Mouse (Mus musculus): Measurements from ENCODE around the gene Tnfsf13.
"Not testable (repeated sequence)": the region's sequence is repeated elsewhere in the genome, so short reads cannot be mapped to it uniquely, and the experiment has no call there.

Tnfsf13 gene

DNA sequence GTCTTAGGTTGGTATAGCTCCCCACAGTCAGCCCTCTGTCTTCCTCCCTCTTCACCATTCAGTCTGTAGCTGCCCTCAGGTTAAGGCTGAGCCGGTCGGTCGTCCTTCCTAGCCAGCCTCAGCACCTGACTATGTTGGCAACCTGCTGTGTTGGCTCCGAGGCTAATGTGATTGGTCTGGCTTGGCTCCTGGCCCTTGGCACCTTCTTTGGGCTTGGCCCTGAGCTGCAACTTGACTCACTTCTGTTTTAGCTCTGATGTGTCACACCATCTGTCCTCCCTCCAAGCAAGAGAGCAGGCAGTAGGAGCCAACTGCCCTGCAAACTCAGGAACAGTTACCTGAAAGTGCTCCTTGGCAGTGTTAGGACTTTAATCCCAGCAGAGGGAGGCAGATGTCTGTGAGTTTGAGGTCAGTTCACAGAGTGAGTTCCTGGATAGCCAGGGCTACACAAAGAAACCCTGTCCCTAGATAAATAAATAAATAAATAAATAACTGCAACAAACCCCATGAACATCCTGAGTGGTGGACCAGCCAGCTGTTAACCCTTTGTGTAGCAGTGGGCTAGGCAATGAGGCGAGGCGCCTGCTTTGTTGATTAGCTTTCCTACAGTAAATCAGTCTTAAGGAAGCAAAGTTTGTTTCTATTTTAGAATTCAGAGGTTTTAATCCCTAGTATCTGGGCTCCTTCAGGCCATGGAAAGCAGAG lies 21.3 kb upstream of the Tnfsf13 start:
- peak; percentile 81 for DNase-seq (ENCODE audit: extremely low read depth, insufficient read length, low spot score)

DNA sequence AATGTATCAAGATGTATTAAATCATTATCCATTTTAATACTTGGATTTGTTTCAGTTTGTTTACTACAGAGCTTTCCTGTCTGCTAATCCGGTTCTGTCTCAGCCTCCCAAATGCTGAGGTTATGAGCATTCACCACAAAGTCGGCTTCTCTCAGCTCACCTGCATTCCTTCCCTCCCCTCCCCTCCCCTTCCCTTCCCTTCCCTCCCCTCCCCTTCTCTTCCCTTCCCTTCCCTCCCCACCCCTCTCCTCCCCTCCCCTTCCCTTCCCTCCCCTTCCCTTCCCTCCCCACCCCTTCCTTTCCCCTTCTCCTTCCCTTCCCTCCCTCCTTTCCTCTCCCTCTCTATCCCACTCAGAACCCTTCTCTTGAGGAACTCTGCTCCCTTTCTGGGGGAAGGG lies 19.0 kb upstream of the Tnfsf13 start:
- DNase-seq (ENCODE audit: extremely low read depth, insufficient read length, low spot score) = no peak

DNA sequence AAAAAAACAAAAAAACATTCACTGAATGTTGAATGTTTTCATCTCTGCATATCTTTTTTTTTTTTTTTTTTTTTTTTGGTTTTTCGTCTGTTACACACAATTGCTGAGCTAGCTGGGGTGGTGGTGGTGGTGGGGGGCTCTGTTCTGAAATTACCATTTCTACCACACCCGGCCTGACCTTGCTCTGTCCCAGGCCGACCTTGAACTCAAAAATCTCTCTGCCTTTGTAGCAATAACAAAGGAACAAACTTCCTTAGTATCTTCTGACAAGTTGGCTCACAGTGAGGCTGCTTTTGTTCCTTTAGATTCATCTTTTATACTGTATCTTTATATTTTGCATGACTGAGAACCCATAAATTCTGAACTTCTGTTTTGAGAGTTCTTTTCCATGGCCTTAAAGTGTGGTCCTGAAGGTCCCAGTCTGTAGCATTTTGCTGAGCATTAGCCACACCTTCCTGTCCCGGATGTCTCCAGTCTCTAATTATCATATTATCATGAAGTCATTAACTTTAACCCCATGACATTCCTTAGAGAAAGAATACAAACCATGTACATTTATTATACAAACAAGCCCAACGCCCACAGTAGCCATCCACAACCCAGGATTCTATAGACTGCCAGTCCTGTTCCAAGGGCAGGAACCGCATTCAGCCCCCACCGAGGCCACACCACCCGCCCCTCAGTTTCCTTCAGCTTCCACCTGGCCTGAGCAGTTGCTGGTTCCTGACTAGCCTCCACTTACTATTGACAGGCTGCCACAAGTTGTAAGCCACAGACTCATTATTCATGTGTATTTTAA lies 18.4 kb upstream of the Tnfsf13 start:
- no peak for DNase-seq (ENCODE audit: extremely low read depth, insufficient read length, low spot score)

DNA sequence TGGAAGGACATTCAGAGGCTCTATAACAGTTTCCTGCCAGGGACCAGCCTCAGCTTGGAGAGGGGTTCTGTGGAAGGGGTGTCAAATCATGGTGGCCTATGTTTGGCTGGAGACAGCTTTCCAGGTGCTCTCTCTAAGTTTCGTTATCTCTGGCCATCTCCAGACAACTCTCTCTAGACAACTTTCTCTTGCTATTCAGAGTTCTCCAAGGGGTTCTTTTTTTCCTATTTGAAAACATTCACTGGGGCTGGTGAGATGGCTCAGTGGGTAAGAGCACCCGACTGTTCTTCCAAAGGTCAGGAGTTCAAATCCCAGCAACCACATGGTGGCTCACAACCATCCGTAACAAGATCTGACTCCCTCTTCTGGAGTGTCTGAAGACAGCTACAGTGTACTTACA lies 17.8 kb upstream of the Tnfsf13 start:
- not testable (repeated sequence) for DNase-seq (ENCODE audit: extremely low read depth, insufficient read length, low spot score)

DNA sequence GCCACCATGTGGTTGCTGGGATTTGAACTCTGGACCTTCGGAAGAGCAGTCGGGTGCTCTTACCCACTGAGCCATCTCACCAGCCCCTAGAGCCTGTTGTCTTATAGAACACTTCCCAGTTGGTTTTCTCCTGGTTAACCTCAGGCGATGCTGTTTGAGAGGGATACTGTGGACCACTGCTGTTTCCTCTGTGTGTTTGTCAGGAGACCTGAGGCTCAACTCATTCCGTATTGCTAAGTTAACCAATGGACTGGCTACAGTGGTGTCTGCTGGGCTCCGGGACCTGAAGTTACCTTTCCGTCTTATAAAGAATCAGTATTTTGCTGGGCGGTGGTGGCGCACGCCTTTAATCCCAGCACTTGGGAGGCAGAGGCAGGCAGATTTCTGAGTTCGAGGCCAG lies 17.3 kb upstream of the Tnfsf13 start:
- DNase-seq (ENCODE audit: extremely low read depth, insufficient read length, low spot score) = not testable (repeated sequence)

DNA sequence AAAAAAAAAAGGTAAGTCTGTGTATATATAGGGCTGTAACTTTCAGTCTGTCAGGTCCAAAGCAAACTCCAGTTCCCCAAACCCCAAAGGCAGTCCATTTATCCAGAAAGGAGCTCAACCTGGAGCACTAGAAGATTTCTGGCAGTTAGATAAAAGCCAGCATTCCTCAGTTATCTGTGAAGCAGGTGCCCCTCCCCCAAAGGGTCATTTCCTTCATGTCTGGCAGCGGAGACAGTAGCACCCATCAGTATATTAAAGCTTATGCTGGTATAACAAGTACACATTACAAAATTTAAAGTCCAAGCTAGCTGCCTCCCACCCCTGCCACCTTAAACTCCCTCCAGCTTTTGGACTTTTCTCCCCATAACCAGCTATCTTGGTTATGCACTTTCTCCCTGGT lies 14.0 kb upstream of the Tnfsf13 start:
- DNase-seq (ENCODE audit: extremely low read depth, insufficient read length, low spot score) = no peak

DNA sequence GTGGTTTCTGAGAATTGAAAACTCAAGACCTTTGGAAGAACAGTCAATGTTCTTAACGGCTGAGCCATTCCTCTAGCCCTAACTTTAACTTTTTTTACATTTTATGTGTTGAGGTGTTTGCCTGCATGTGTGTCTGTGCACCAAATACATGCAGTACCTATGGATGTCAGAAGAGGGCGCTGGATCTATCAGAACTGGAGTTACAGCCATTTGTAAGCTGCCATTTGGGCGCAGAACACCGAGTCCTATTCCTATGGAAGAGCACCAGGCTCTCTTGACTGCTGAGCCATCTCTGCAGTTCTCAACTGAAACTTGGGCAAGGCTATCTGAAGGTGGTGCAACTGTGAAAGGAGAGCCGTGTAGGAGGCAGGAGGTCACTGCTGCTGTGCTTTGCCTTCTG lies 13.0 kb upstream of the Tnfsf13 start:
- DNase-seq (ENCODE audit: extremely low read depth, insufficient read length, low spot score) = no peak

DNA sequence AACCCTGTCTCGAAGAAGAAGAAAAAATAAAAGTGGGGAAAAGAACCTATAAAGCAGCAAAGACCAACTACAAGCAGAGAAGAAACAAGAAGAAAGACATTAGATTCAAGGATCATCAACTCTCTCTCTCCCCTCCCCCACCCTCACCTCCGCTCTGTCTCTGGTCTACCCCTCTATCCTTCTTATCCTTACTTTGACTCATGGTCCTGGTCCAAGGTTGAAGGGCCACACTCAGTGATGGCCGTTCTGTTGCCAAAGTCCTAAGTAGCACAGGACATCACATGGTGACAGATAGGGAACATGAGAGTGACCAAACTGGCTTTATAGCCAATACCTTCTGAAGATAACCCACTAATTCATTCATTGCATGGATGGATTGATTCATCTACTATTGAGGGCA lies 11.8 kb upstream of the Tnfsf13 start:
- DNase-seq (ENCODE audit: extremely low read depth, insufficient read length, low spot score) = no peak

DNA sequence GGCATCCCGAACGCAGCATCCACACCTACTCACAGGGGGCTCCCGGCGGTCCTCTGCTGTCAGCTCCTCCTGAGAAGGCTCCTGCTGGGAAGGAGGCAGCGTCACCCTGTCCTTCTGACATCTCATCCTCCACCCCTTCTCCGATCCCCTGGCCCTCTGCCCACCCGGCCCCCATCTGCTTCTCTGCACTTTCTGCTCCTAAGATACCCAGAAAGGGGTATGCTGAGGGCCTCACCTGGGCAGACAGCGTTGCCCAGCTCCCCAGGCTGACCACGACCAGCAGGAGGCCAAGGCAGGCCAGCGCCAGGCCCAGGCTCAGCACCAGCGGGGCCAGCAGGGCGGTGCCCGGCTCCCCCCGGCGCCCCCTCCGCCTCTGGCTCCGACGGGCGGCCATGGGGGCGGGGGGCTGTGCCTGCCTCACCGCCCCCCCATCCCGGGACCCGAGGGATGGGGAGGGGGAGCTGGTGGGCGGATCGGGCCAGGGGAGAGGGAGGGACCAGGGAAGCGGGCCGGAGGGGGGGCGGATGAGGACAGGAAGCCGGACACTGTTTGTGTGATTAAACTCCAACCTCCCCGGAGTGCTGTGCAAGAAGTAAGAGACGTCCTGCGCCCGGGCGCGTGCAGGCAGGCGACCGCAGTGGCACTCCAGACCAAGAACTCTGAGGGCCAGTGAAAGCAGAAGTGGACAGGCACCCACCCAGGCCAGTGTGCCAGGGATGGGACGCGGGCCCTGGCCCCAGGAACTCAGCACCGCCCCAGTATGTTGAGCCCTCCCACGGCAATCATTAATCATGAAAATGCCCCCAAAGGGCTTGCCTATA lies 10.0 kb upstream of the Tnfsf13 start, which contains the start of the genes Tnfsf12 and Tnfsfm13:
Tnfsf12 (minus strand) TSS at position 489 of the 821 bp plus-strand sequence.
Tnfsfm13 (minus strand) TSS at position 738 of the 821 bp plus-strand sequence.
- no peak for DNase-seq (ENCODE audit: extremely low read depth, insufficient read length, low spot score)

DNA sequence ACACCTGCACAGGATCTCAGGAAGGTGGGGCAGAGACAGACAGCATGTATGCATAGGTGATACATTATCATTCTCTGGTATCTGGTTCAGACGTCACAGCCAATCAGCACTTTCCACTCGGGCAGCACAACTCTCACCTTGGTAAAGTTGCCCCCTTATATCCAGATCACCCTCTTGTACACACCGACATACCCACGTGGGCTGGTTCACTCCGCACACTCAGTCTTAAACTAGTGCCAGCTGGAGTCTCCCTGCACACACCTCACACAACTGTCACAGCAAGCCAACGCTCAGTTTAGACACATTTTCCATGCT lies 9.4 kb upstream of the Tnfsf13 start:
- DNase-seq (ENCODE audit: extremely low read depth, insufficient read length, low spot score) = no peak

DNA sequence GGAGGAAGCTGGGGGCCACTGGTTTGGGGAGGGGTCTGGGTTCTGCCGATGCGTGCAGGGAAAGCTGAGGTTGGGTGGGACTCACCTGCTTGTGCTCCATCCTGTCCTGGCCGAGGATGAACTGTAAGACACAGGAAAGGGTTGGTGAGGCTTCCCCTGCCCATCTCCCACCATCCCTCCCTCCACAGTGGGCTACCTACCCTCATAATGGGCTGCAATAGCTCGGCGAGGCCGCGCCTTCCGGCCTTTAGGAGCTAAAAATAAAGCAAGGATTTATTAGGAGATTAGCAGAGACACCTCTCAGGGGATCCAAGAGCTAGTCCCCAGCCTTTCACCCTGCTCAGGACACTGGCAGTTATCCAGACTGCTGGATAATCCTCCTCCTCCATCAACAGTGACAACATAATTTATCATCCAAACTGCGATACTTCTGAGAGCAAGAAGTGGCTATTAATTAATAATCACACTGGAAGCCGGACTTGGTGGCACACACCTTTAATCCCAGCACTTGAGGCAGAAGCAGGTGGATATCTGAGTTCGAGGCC lies 7.9 kb upstream of the Tnfsf13 start:
- no peak for DNase-seq (ENCODE audit: extremely low read depth, insufficient read length, low spot score)

DNA sequence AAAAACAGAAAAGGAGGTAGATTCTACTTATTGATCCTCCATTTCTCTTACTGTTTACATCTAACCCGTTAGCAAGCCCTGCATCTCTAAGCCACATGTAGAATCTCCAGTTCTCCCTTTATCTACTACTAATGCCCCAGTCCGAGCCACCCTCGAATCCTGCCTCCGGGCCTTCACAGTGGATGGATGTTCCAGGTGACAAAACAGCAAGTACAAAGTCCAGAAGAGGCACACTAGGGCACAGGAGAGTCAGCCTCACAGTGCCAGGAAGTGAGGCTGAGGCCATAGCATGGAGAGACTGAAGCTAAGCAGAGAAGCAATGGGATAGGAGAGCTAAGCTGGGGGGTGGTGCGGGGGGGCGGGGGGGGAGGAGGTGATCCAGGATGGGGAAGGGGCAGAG lies 7.3 kb upstream of the Tnfsf13 start:
- DNase-seq (ENCODE audit: extremely low read depth, insufficient read length, low spot score) = no peak

DNA sequence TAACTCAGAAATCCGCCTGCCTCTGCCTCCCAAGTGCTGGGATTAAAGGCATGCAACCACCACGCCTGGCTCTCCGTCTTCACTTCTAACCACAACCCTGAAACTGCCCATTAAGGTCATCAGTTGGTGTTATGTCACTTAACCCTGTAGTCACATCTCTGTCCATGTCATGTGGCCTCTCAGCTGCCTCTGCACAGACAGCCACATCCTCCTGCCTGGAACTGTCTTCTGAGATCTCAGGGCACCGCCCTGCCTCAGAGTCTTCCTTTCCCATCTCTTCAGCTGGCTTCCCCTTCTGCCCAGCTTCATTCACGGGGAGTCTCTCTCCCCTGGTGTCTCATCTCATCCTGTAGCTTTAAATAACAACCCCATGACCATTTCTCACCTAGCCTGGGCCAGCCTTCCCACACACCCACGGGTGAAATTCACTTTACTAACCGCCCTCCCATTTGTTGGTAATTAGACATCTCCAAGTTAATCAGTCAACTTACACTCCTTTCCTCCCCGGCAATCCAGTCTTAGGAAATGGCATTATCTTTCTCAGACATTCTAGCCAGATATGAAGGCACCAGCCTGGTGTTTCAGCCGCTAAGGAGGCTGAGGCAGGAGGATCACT lies 6.7 kb upstream of the Tnfsf13 start:
- DNase-seq (ENCODE audit: extremely low read depth, insufficient read length, low spot score) = no peak

DNA sequence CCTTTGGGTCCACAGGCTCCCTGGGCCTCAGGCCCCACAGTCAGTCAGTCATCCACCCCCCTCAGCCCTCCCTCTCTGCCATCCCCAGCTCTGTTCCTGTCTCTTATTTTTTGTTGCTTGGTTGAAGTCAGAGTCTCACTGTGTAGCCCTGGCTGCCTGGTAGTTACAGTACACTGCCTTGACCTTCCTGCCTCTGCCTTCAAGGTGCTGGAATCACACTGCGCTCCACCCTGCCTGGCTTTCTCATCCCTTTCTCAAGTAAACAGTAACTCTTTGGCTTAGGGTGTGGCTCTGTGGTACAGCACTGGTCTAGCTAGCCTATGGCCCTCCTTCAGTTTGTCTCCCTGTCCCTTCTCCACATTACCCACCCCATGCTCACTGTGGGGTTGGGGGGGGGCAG lies 4.3 kb upstream of the Tnfsf13 start:
- DNase-seq (ENCODE audit: extremely low read depth, insufficient read length, low spot score) = no peak

DNA sequence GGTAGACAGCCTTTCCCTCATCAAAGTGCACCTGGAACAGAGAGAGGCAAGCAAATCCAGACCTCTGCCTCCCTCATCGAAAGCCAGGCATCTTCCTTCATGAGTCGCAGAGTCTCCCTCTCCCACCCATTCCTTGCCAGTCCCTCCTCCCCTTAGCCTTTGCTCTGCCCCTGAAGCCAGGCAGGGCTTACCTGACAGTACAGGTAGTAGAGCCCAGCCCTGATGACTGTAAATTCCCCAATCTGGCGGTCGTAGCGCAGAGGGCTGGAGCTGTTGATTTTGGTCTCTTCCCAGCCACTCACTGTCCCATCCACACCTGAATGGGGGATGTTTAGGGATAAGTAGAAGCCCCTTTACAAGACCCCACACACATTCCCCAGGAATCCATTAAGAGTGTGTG lies 1.5 kb upstream of the Tnfsf13 start:
- DNase-seq (ENCODE audit: extremely low read depth, insufficient read length, low spot score) = no peak

DNA sequence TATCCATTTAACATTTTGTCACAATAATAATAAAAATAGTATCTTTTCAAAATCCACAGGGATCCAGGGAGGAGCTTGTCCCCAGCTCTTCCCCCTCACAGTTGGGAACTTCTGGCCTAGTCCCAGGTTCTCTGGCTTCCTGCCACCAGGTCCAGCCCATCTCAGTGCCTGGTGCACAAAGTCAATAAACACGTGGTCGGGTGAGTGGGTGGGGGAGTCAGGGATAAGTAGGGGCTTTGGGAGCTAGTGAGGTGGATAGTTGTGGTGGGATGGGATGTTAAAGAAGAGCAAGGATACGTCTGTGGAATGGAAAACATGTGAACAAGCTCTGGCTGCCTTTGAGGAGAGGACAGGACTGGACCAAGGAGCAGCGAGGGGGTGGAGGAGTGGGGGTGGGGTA lies 793 bp upstream of the Tnfsf13 start:
- DNase-seq (ENCODE audit: extremely low read depth, insufficient read length, low spot score) = peak; percentile 53

DNA sequence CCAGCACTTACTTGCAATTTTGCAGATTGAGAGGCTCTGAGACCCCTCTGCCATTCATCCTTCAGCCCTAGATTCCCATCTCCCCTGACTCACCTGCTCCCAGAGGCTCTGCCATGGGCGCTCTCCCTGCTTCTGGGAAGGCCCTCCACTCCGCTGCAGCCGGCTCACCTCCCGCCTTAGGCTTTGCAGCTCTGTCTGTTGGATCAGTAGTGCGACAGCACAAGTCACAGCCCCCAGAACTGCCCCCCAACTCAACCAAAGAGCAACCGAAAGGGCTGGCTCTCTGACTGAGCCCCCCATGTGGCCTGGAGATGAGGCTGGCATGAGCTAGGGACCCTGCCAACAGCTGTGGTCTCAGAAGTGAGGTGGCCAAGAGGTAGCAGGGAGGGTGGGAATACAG lies 648 bp downstream of the Tnfsf13 start:
- no peak for DNase-seq (ENCODE audit: extremely low read depth, insufficient read length, low spot score)

DNA sequence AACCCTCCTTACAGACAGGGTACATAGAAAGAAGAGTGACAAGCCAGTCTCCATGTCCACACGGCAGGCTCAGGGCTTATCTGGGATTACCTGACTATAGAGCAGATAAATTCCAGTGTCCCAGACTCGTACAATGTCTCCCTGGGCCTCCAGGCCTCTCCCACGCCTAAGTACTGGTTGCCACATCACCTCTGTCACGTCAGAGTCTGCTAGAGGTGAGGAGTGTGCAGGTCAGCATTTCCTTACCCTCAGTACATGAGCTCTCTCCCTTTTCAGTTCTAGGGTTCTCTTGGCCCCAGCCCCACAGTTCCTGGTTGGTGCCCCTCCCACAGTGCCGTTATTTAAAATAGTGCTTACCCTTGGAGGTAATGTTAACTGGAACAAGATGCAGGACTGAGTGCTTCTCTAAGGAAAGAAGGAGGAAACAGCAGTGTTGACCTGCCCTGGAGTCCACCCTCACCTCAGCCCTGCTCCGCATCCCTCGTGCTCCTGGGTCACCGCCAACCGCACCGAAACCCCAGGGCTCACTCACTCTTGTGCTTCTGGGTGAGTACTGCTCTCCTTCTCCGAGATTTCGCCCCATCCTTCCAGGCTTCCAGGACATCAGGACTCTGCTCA lies 1.3 kb downstream of the Tnfsf13 start:
- DNase-seq (ENCODE audit: extremely low read depth, insufficient read length, low spot score) = no peak

DNA sequence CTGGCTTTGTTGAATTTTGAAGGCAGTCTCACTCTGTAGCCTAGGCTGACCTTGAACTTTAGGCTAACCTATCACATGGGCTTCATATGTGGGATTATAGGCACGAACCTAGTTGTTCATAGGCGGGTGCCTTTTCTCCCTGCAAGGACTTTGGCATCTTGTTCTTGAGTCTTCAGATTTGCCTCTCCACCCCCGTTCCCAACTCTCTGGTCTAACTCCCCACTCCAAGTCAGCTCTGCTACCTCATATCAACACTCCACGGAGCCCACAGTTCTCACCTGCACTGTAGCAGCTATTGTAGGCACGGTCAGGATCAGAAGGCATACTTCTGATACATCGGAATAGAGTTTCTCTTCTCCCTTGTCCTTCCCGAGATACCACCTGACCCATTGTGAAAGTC lies 2.0 kb downstream of the Tnfsf13 start:
- DNase-seq (ENCODE audit: extremely low read depth, insufficient read length, low spot score) = no peak

DNA sequence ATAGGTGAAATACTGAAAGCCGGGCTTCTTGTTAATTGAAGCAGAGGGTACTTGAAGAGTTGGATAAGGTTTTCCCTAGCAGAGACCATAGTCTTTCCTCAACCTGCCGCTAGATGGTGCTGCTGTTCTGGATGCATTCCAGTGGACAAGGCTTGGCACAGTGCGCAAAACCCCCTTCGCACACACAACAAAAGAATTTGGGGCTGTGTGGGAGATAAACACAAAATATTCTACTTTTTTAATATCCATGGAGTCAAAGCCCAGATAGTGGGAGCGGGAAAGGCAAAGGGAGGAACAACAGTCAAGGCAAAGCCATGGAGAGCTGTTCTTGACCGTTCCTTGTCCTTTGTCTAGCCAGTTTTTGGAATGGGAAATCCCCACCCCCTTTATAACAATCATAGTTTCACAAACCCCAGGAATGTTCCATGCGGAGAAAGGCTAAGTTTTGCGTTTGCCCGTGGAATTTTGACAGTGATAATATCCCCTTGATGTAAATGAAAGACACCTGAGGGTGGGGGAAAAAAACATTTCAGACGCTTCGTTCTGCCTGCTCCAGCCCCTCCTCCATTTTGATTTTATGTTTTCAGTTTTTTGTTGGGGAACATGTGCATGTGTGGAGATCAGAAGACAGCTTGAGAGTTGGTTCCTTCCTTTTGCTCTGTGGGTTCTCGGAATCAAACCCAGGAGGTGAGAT lies 2.6 kb downstream of the Tnfsf13 start:
- peak; percentile 54 for DNase-seq (ENCODE audit: extremely low read depth, insufficient read length, low spot score)
